Mouse (Mus musculus) retina, postnatal 7 days (tissue): ENCODE measurements around the gene Tmem102.

Experiments used
- DNase-seq: peaks from one replicate; pipeline ENCODE4 v3.0.0-alpha.2; 2012; ENCODE audit warnings: low read depth, low spot score

Tmem102 gene

DNA sequence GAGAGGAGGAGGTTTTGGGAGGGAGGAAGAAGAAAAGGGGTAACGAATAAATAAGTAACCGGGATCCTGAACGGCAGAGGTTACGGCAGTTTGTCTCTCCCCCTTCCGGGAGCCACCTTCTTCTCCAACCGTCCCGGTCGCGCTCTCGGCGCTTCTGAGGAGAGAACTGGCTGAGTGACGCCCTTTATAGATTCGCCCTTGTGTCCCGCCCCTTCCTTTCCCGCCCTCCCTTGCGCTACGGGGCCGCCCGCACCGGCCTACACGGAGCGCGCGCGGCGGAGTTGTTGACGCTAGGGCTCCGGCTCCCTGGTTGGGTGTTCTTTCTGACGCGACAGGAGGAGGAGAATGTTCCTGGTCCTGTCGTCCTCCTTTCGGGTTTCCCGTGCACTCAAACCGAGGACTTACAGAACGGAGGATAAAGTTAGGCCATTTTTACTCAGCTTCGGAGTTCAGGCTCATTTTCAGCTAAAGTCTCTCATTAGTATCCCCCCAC is 46.9 kb downstream of the Tmem102 start, which contains the start of gene Polr2a:
TSS of gene Polr2a (minus strand) at position 160 of the 493 bp plus-strand sequence.
- peak; percentile 98 for DNase-seq

DNA sequence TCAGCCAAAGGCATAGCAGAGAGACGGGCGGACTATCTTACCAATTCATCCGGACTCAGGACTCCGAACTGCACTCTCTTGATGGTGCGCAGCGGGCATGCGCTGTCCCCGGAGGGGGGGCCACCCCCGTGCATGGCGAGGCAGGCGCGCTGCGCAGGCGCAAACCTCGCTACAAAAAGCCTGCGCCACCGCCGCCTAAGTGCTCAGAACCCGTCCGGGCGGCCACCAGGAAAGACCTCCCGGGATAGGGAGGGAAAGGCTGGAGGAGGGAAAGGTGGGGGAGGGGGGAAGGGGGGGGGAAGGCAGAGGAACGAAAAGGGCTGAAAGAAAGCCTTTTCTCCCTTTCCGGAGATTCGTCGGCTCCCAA is 47.4 kb downstream of the Tmem102 start:
- DNase-seq: peak; percentile 93

DNA sequence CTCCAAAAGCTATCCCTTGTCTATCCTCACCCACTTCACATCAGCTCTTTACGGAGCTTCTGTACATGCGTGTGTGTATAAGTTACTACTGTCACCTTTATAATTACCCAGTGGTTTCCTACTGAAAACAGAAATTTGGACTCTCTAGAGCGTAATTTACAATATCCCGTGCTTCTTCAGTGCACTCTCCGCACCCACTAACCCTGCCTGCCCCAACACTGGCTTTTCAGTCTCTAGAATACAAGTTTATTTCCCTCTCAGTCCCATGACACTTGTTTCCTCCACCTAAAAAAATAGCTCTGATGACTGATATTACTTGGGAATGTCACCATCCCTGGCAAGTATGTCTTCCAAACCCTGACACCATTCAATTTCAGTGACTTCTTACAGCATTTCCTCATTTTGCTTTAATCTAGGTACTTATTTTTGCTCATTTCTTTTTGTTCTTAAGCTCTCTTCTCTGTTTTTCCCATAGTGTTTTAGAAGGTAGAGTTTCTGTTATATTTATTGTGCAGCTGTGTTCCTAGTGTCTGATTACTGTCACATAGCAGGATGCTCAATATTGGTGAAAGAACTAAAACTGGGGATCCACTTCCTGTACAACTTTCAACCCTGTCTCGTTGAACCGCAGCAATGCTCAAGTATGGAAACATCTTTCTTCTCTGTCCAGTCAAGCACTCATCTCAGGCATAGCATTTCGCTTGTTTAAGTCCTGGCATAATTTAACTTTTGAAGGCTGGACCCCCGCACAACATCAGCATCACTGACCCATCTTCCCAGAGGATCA is 47.9 kb downstream of the Tmem102 start:
- DNase-seq: no peak

DNA sequence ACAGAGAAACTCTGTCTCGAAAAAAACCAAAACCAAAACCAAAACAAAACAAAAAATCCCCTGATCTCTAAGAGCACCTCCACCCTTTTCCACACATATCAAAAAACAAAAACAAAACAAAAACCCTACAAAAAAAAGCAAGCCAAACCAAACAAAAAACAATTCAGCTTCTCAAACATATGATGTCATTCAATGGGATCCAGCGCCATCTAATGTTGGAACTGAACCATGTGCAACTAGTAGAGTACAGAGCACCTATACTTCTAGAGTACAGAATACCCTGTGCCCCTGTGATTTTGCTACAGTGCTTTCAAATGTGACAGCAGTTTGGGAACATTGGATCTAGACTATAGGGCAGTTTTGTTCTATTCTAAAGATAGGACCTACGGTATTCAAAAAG is 50.7 kb downstream of the Tmem102 start:
- peak; percentile 56 for DNase-seq

DNA sequence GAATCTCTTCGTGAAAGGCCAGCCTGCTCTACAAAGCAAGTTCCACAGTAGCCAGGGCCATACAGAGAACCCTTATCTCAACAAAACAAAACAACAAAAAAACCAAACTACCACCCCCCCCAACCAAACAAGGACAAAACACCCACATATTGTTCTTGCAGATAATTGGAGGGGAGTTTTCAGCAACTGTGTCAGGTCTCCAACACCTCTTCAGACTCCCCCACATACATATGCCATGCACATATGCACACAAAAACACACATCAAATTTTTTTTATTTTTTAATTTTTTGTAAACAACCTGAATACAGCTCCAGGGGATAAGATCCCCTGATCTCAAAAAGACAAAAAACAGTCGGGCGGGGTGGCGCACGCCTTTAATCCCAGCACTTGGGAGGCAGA is 51.2 kb downstream of the Tmem102 start:
- DNase-seq: no peak
